Mouse (Mus musculus): Measurements from ENCODE around the gene Zfp609.
"Not testable (repeated sequence)": the region's sequence is repeated elsewhere in the genome, so short reads cannot be mapped to it uniquely, and the experiment has no call there.

The Zfp609 gene

DNA sequence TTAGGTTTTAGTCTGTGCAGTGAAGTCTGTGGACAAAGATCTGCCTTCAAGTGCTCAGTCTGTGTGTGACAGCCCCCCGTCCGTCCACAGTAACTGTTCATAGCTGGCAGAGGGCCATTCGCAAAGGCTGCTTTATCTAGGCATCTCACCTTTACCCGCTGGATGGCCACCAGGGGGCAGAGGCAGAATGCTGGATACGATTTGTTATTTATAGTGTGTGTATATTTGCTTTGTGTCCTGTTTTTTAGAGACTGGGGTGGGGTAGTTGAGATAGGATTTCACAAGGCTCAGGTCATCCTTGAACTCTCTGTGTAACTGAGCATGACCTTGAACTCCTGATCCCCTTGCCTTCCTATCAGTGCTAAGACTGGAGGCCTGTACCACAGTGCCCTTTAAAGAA, 161.3 kb downstream of the Zfp609 start:
- peak; percentile 83 to 89 for DNase-seq

DNA sequence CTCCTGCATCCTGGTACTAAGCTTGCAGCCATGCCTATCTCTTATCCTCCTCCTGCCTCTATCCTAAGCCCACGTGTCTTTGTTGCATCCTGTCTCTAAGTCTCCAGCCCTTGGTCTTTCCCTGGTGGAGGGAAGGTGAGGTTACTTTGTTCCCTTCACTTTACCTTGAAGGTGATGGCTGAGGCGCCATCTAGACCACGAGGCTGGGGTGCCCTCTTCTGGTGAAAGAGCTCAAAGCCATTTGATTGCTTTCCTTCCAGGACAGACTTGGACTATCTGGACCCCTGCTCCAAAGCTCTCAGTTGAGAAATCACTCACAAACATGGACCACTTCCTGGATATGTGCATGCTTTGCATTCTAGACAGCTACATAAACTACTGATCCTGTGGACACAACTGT, 163.2 kb downstream of the Zfp609 start:
- DNase-seq = peak; percentile 82 to 86

DNA sequence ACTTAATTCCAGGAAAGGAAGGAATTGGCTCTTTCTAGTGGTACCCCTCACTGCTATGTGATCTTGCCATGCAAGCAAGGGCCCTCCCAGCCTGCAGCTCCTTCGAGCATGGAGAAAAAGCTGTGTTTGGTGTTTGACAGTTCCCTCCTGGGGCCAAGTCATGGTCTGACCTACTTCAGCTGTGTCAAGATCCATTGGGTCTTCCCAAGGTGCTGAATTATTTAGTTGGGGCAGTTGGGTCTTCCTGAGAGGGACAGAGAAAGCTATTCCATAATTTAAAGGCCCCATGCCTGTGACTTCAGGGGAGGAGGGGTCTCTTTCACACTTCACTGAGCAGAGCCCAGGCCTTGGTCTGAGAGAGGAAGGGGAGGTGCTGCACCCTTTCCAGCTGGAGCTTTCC, 165.9 kb downstream of the Zfp609 start:
- DNase-seq = no peak

DNA sequence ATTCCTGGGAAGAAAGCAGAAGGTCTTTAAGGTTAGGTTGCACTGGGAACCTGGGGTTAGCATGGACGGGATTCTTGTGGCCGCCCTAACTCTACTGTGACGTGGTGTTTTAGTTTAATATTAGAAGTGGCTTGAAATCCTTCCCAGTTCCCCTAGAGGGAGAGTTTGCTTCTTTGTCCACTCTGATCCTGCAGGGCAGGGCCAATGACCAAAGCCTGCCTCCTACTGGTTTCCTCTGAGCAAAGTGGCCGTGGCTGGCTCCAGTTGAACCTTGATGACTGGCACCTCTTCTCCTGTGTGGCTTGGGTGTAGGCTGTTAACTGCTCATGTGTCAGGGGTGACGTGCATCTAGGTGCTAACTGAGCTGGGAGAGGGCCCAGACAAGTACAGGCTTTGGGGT, 166.3 kb downstream of the Zfp609 start:
- DNase-seq = peak; percentile 44 to 65

DNA sequence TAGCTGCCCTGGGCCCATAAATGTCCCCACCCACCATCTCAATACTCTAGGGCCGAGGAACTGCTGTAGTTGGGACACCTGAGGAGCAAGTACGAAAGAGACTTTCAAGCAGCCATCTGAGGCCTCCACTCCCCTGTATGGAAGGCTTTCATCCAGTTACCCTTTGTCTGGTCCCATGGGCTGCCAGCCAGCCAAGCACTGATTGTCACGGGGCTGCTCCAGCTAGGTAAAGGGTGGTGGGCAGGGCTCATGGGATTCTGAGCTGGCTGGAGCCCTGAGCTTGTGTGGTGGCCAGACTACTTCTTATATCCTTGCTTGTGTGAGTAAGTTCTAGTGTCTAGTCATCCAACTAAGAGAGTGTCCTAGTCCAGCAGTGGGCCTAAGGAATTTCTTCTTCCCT, 170.1 kb downstream of the Zfp609 start:
- no peak for DNase-seq

DNA sequence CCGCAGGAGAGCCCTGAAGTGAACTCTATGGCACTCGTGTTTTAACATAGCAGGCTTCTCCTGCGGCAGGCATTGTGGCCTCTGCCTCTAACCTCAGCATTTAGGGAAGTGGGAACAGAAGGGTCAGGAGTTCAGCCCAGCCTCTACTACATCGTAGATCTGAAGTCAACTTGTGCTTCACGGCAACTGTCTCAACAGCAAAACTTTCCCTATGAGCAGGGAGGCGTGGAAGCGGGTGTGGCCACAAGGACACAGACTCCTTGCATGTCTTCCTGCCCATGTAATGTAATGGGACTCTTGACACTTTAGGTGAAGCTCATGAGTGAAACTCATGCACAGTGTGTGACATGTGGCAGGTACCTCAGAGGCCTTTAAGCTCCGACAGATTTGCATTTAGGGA, 171.8 kb downstream of the Zfp609 start:
- DNase-seq = no peak

DNA sequence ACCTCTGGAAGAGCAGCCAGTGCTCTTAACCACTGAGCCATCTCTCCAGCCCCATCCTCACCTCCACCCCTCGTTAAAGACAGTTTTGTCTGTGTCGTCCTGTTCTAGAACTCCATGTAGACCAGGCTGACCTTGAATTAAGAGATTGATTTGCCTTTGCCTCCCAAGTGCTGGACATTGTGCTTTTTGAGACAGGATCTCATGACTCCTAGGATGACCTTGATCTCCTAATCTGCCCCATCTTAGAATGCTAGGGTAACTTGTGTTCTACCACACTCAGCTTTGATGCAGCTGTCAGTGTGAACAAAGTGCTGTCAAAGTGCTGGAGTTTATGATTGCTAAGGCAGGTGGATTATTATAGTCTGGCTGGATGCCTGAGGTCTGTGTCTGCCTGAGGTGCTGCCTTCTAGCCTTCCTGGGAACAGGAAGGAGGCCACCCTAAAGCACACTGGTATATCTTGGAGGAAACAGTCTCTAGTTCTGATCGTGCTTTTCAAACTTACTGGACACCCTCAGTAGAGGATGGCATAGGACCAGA, 172.6 kb downstream of the Zfp609 start:
- no peak for DNase-seq

DNA sequence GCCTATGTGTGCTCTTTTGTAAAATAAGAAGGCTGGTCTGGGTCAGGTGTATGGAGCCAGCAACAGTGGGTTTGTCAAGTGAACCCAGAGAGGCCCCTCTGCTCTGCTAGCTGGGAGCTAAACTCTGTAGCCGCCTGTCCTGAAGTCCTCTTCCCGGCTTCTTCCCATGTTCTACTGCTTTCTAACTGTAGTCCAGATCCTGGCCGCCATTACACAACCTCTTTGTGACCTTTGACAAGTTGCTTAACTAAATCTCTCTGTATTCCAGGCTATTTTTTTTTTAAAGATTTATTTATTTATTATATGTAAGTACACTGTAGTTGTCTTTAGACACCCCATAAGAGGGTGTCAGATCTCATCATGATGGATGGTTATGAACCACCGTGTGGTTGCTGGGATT, 173.6 kb downstream of the Zfp609 start:
- DNase-seq = no peak

DNA sequence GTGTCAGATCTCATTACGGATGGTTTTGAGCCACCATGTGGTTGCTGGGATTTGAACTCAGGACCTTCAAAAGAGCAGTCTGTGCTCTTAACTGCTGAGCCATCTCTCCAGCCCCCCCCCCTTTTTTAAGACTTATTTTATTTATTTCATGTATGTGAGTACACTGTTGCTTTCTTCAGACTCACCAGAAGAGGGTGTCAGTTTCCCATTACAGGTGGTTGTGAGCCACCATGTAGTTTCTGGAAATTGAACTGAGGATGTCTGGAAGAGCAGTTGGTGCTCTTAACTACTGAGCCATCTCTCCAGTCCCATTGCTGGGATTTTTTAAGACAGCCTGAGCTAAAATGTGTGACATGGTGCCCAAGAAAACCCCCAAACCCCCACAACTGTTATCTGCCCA, 175.4 kb downstream of the Zfp609 start:
- not testable (repeated sequence) for DNase-seq

DNA sequence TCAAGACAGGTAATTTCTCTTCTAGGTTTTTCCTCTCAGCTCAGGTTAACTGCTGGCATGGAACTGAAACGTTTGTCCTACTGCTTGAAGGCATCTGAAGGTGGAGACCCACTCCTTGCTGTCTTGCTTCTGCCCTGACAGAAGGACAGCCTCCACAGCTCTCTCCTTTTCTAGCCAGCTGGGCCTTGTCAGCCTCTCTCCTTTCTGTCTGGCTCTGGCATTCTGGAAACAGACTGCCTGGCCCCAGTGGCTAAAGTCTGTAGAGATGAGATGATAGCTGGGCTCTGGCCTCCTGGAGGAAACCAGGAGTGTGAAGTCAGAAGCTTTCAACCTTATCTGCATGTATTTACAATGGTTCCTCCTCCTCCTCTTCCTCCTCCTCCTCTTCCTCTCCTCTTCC, 177.4 kb downstream of the Zfp609 start:
- DNase-seq = peak; percentile 62 to 65

DNA sequence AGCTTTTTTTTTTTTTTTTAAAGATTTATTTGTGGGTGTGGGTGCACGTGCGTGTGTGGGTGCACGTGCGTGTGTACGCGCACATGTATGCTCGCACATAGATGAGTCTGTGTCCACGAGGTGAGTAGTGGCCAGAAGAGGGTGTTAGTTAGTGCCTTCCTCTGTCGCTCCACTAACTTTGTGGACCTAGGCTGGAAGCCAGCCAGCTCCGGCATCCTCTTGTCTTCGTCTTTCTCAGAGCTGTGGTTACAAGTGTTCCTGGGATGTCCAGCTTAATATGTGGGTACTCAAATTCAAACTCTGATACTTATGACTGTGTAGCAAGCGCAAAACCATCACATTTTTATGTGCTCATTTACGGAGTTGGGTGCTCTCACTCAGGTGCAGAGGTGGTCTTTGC, 178.6 kb downstream of the Zfp609 start:
- no peak for DNase-seq

DNA sequence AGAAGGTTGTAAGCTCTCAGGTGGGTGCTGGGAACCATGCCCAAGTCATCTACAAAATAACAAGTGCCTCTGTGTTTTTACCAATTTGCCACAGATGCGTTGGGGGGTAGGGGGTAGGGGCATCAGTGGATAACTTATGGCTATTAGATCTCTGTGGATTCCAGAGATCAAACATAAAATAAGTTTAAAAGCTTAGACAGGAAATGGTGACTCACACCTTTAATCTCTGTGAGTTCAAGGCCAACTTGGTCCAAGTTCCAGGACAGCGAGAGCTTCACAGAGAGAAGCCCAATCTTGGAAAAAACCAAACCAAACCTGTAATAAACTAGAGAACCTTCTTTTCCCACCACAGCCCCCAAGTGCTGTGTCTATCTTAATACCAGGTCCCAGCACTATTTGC, 180.6 kb downstream of the Zfp609 start:
- no peak for DNase-seq

DNA sequence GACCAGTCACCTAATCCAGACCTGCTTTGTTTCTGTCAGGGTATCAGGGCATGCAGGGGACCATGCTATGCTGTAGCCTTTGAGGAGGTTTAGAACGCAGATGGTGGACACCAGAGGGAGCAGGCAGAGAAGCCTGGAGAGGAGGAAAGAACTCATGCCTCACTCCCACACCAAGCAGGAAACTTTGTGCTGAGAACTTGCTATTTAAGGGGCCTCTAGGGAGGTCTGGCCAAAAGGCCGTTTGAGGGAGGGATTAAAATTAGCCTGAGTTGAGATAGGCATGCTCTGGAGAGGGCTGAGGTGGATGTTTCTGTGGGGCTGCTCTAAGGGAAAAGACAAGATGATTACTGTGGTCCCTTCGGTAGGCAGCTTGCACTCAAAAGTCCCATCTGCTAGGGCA, 181.4 kb downstream of the Zfp609 start:
- DNase-seq = peak; percentile 30 to 39

DNA sequence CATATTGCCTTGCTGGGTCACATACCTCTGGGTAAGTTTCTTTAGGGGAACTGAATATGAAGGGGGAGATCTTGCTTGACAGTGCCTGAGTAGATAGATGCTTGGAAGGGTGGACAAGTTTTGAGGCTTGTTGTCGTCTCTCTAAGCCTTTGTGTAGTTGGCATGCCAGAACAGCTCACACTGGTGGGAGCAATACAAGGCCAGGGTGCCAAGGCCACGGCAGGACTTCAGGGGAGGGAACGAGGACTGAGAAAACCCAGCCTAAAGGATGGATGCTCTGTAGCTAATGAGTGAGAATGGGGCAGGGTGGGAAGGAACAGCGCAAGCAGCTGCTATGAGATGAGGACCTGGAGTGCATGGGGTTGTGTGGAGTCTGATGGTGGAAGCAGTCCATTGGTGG, 182.4 kb downstream of the Zfp609 start:
- no peak for DNase-seq

DNA sequence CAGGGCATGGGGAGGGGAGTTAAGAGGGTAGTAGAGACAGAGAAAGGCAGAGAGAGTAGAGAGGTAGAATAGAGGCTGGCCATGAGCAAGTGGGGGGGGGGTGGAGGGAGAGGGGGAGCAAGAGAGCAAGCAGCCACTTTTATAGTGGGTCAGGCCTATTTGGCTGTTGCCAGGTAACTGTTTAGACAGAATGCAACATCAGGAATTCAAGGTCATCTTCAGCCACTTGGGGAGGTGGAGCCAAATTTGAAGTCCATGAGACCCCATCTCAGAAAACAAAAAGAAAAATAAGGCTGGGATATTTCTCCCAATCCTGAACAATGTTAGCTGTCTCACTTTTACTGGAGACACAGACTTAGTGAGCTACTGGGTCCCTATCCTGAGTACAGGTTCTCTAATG, 184.8 kb downstream of the Zfp609 start:
- DNase-seq = no peak
